Mouse (Mus musculus) embryonic facial prominence, embryonic 11.5 days (tissue): ENCODE data around the gene Emp1. TPM values are rescaled to one million over a fixed set of nuclear protein-coding genes. Genes with fewer than 3 reads are reported as not detected.

ENCODE experiments used
- ATAC-seq: fragments of 200-750 bp; cut with Nextera tagmentation; replicated peaks from 2 replicates; pipeline ENCODE4 v1.8.0; 2017; ENCODE audit warnings: low read depth; ENCODE audit not compliant: insufficient number of reproducible peaks, low FRiP score, low TSS enrichment
- DNase-seq: peaks from one replicate; pipeline ENCODE4 v3.0.0-alpha.2; 2015; ENCODE audit warnings: low spot score
- H3K27ac ChIP-seq: fragments of 300-500 bp; sonication (generic); replicated peaks from 2 replicates; pipeline ENCODE4 v1.5.1; 2014; ENCODE audit warnings: mild to moderate bottlenecking, low read depth, low read length, control low read depth
- H3K27me3 ChIP-seq: fragments of 300-500 bp; sonication (generic); 2 replicates; pipeline ENCODE4 v1.6.1; 2014; ENCODE audit warnings: mild to moderate bottlenecking, low read length, moderate library complexity, mixed read lengths; ENCODE audit not compliant: control insufficient read depth, insufficient read depth
- H3K36me3 ChIP-seq: fragments of 300-500 bp; sonication (generic); replicated peaks from 2 replicates; pipeline ENCODE4 v1.6.1; 2014; ENCODE audit warnings: low read depth, mild to moderate bottlenecking, low read length, moderate library complexity, mixed read lengths; ENCODE audit not compliant: control insufficient read depth, insufficient read depth
- H3K4me1 ChIP-seq: fragments of 300-500 bp; sonication (generic); 2 replicates; pipeline ENCODE4 v1.6.1; 2014; ENCODE audit warnings: low read length, mixed read lengths; ENCODE audit not compliant: control insufficient read depth, insufficient read depth
- H3K4me2 ChIP-seq: fragments of 300-500 bp; sonication (generic); 2 replicates; pipeline ENCODE4 v1.6.1; 2014; ENCODE audit warnings: low read depth, mild to moderate bottlenecking, control low read depth, low read length, moderate library complexity
- H3K4me3 ChIP-seq: fragments of 300-500 bp; sonication (generic); 2 replicates; pipeline ENCODE4 v1.5.1; 2014; ENCODE audit warnings: low read depth, low read length, control low read depth
- H3K9ac ChIP-seq: fragments of 300-500 bp; sonication (generic); replicated peaks from 2 replicates; pipeline ENCODE4 v1.6.1; 2014; ENCODE audit warnings: mild to moderate bottlenecking, control low read depth, low read length
- H3K9me3 ChIP-seq: fragments of 300-500 bp; sonication (generic); replicated peaks from 2 replicates; pipeline ENCODE4 v1.6.1; 2016; ENCODE audit warnings: mild to moderate bottlenecking, low read length, inconsistent platforms, mixed read lengths; ENCODE audit not compliant: control insufficient read depth
- WGBS: fragments of 180-500 bp; shearing (Covaris S2); extraction: QIAGEN DNeasy Blood & Tissue Kit; methylation state at CpG from one replicate; pipeline ENCODE4 v1.1.7; 2014; 5-methylcytosine and 5-hydroxymethylcytosine counted together
- polyA plus RNA-seq: library from polyadenylated mRNA; unstranded; fragments of >200 nt; fragmentation: Nextera tagmentation; extraction: Ambion mirVana; gene quantifications from 2 replicates; pipeline ENCODE4 v1.2.1, GENCODE M21; 2014

The Emp1 gene
- 6.6 and 7.3 TPM in 2 replicates for polyA plus RNA-seq

DNA sequence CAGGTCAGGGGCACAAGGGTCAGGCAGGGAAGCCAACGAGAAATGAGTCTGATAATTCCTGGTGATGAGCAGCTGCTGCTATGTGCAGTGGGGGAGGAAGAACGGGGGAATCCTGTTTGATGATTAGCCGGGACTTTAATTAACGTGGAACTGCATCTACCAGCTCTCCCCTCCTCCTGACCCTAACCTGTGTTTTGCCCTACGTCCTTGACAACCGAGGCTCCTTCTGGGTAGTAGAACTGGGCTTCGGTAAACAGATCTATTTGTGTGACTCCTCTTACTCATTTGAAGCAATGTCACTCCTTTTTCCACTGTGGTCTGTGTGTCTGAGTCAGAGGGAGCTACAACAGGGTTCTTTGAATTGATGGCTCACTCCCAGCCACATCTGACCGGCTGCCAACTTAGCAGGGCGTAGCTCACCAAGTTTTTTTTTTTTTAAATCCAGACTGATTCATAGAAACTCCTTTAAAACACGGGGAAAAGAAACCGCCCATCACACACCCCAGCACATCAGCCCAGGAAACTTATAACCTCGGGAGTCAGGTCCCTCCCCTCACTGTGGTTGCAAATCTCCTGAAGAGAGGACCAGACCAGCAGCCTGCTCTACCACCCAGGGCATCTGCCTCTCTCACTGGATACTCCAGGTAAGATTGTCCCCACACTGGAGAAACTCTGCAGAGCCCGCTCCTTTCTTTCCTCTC lies at the start of gene Emp1:
Gene Emp1, plus strand, starts transcription at position 87 of the 701 bp plus-strand sequence.
- Histone ChIP-seq H3K4me1 (no peaks in the 10 kb centered on the region), H3K9ac (no peak within 1 kb of the TSS; the same call in 1 of the 2 replicates), H3K27ac (0 out of 2 replicates have a peak within 1 kb of the TSS, but pooled peaks have one; percentile 22), H3K4me3 (no peak within 1 kb of the TSS), H3K9me3 (no peaks in the 10 kb centered on the region), H3K36me3 (no peaks in the 10 kb centered on the region), H3K4me2 (peak within 1 kb of the TSS; percentile 15; the same call in 1 of the 2 replicates), H3K27me3 (no peaks in the 10 kb centered on the region)
- WGBS, result 39% methylated on average over 13 of the region's 13 CpGs
- DNase-seq, result no peak
- ATAC-seq, result no peak

DNA sequence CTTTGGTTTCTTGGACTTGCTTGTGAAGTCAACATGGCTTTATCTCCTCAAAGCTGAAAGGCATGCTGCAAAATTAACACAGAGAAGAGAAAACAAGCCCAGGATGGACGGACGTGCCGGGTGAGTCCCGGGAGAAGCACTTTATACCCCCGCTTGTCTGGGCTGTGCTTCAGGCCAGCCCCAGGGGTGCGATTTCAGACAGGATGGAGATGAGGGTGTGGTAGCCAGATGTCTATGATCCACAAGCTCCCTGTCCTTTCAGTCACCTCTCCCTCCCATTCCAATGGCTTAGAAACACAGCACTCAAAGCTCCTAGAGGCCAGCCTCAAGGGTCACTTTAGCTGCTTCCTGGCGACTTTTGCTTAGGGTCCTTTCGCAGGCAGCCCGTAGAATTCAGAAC lies 48.4 kb upstream of the Emp1 start:
- WGBS, result 48% methylated on average over 9 of the region's 9 CpGs
- no peak for ATAC-seq

DNA sequence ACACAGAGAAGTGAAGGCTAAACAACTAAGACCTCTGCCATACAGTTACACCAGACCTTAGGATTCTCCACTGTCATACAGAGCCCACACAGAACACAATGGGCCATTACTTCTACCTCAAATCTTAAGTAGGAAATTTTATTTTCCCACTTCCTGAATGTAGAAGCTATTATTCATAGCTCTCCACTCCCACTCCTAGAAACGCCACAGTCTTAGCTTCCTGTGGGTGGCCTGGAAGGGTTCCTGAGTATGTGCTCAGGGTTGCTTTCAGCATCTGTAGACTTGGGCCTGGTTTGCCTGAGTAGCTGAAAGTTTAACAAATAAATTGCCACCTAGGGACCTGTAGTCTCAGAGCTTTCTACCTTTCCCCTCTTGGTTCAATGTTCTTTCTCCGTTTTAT lies 46.2 kb upstream of the Emp1 start:
- WGBS, result 85% methylated on average over 2 of the region's 2 CpGs
- no peaks in the 10 kb centered on the region for H3K4me1 ChIP-seq
- no peaks in the 10 kb centered on the region for H3K36me3 ChIP-seq
- H3K27ac ChIP-seq, result no peak overlapping the region
- H3K4me3 ChIP-seq, result no peak overlapping the region
- H3K4me2 ChIP-seq, result no peak overlapping the region
- H3K9ac ChIP-seq, result no peak overlapping the region
- no peaks in the 10 kb centered on the region for H3K9me3 ChIP-seq
- no peak for DNase-seq
- no peak for ATAC-seq
- no peaks in the 10 kb centered on the region for H3K27me3 ChIP-seq

More for the DNA sequence above, 48.4 kb upstream of the Emp1 start:
- Histone ChIP-seq H3K9ac (no peak overlapping the region), H3K4me2 (no peak overlapping the region), H3K27me3 (no peaks in the 10 kb centered on the region), H3K4me3 (no peak overlapping the region), H3K9me3 (no peaks in the 10 kb centered on the region), H3K27ac (no peak overlapping the region), H3K4me1 (no peaks in the 10 kb centered on the region), H3K36me3 (no peaks in the 10 kb centered on the region)
- no peak for DNase-seq

DNA sequence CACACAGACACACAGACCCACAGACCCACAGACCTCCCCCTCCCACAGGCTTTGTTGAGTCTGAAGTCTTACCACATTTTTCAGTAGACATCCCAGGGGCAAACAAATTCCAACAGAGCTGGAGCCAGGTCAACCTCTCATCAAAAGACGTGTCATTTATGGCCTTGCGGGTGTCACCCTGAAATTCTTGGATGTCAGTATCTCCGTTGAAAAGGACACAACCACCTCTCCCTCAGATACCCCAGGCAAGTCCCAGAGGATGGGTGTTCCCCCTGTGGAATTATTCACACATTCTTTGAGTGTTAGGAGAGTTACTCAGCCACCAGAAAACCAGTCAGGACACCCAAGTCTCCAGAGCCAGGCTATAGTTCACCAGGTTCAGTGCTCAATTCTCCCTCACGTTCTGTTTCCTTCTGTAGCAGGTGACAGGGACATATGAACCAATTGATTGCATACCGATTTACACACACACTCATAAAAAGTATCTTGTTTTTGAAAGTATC lies 42.9 kb upstream of the Emp1 start:
- 85% methylated on average over 5 of the region's 5 CpGs for WGBS
- no peak for DNase-seq
- Histone ChIP-seq H3K4me2 (no peak overlapping the region), H3K27ac (no peak overlapping the region), H3K36me3 (no peaks in the 10 kb centered on the region), H3K9ac (no peak overlapping the region), H3K4me3 (no peak overlapping the region), H3K27me3 (no peaks in the 10 kb centered on the region), H3K4me1 (no peaks in the 10 kb centered on the region), H3K9me3 (no peaks in the 10 kb centered on the region)
- ATAC-seq, result 0 out of 2 replicates have a peak, but pooled peaks have one; percentile 15

DNA sequence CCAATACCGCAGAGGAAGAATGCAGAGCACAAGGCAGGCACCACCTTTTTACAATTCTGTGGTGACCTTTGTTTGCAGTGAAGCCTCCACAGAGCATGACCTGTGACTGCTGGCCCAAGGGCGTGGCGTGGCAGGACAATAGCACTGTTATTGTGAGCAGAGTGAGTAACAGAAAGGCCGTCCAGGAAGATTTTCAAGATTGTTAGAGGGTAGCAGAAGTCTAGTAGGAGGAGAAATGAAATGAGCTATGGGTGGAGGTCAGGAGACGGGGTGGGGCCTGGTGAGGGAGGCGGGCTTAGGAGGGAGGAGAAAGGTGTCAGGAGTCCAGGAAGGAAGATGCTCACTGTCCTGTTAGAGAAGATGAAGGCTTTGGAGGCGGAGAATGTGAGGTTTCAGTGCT lies 39.6 kb upstream of the Emp1 start:
- Histone ChIP-seq H3K27ac (no peak overlapping the region), H3K4me1 (no peaks in the 10 kb centered on the region), H3K36me3 (no peaks in the 10 kb centered on the region), H3K4me3 (no peak overlapping the region), H3K9me3 (no peaks in the 10 kb centered on the region), H3K27me3 (no peaks in the 10 kb centered on the region), H3K4me2 (no peak overlapping the region), H3K9ac (no peak overlapping the region)
- WGBS, result 58% methylated on average over 7 of the region's 7 CpGs
- DNase-seq (no peak), ATAC-seq (no peak)

DNA sequence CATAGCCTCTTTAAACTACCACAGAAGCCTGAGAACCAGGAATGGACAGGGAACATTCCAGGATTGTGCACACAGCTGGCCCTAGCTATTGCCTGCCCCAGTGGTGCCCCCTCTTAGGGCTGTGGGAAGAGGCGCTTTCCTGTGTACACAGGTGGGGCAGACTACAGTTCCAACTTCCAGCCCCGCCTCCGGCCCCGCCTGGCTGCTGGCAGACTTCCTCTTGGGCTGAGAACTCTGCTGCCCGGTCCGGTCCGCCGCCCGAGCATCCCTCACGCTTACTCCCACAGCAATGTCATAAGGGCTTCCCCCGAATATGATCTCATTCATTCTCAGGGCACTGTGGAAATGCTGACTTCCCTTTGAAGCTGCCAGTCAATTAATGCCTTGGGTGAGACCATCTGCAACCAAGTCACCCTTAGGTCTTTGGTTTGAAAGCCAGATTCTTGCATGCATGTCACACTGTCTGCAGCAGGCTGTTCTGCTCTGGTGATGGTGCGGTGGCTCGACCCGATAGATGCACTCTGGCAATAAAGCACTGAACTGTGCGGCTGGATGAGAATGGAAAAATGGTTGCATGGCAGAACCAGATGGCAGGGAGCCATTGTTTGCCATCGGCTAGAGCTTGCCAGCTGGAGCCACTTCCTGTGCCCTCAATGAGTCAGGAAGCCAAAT lies 38.9 kb upstream of the Emp1 start:
- H3K36me3 ChIP-seq, result no peaks in the 10 kb centered on the region
- H3K4me1 ChIP-seq, result no peaks in the 10 kb centered on the region
- H3K27ac ChIP-seq, result no peak overlapping the region
- H3K27me3 ChIP-seq, result no peaks in the 10 kb centered on the region
- H3K4me2 ChIP-seq, result no peak overlapping the region
- peak; percentile 57; the same call in 1 of the 2 replicates for ATAC-seq
- 52% methylated on average over 16 of the region's 16 CpGs for WGBS
- peak; percentile 33 for DNase-seq
- no peak overlapping the region for H3K4me3 ChIP-seq
- H3K9me3 ChIP-seq, result no peaks in the 10 kb centered on the region
- no peak overlapping the region for H3K9ac ChIP-seq

DNA sequence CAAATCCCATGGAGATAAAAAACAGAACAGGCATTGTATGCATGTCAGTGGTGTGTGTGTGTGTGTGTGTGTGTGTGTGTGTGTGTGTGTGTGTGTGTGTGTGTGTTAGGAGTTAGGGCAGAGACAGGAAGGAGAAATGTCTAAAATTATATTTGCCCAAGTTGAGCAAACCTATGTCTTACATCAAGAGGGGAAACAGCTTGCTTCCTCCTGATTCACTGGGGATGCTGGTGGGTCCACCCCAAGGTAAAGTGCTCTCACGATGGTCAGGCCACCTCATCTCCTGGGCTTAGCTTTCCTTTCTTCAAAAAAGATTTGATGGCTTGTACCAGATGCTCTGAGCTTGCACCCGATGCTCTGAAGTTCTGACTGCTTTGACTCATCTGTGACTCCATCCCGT lies 38.2 kb upstream of the Emp1 start:
- Histone ChIP-seq H3K27ac (no peak overlapping the region), H3K36me3 (no peaks in the 10 kb centered on the region), H3K4me2 (no peak overlapping the region), H3K4me1 (no peaks in the 10 kb centered on the region), H3K27me3 (no peaks in the 10 kb centered on the region), H3K9ac (no peak overlapping the region), H3K9me3 (no peaks in the 10 kb centered on the region), H3K4me3 (no peak overlapping the region)
- ATAC-seq (no peak), DNase-seq (no peak)
- WGBS, result 93% methylated on average over 3 of the region's 3 CpGs

DNA sequence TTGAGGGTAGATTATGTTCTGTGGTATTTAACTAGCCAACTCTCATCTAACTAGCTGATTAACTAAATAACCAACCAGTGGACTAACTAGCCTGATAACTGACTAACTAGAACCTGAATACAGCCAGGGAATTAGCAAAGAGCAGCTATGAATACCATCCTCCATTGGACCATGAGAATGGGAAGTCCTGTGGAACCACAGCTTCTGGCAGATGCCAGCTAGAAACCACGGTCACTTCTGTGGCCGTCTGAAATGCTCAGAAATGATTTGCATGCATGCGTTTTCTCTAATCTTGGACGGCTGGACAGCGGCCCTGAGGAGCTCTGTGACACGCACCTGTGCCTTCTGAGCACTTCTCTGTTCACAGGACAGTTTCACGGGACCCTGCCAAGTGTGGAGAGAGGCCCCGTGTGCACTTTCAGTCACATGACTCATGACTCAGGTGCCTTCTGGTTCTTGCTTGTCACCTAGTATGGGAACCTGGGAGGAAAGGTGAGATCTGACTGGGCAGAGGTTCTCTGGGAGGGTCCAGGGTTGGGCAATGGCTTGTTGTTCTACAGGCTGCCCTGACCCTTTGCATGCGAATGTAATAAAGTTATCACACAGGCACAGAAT lies 37.6 kb upstream of the Emp1 start:
- no peaks in the 10 kb centered on the region for H3K36me3 ChIP-seq
- H3K4me1 ChIP-seq, result no peaks in the 10 kb centered on the region
- ATAC-seq (no peak), DNase-seq (no peak)
- no peak overlapping the region for H3K27ac ChIP-seq
- H3K9me3 ChIP-seq, result no peaks in the 10 kb centered on the region
- H3K9ac ChIP-seq, result no peak overlapping the region
- H3K27me3 ChIP-seq, result no peaks in the 10 kb centered on the region
- 82% methylated on average over 9 of the region's 9 CpGs for WGBS
- no peak overlapping the region for H3K4me2 ChIP-seq
- H3K4me3 ChIP-seq, result no peak overlapping the region
